Mouse (Mus musculus): ENCODE results near the gene Sorcs3.
A peak's percentile ranks its signal among the peaks of the same experiment; 100 is the strongest.

Sorcs3 gene

GRCm38 (mm10) chr19:48378006-48378540 is 172.2 kb downstream of the Sorcs3 start:
- no peak for DNase-seq (ENCODE audit: low spot score in 2 of 2)

- peak; percentile 29 to 36 for DNase-seq (ENCODE audit: low spot score in 2 of 2)
These were observed 185.7 kb downstream of the Sorcs3 start for GRCm38 (mm10) chr19:48391551-48391950.

GRCm38 (mm10) chr19:48404774-48405495 is 199.1 kb downstream of the Sorcs3 start:
- no peak for DNase-seq (ENCODE audit: low spot score in 2 of 2)

GRCm38 (mm10) chr19:48408221-48408620 is 202.4 kb downstream of the Sorcs3 start:
- DNase-seq (ENCODE audit: low spot score in 2 of 2) = no peak

GRCm38 (mm10) chr19:48411332-48411731 is 205.5 kb downstream of the Sorcs3 start:
- DNase-seq (ENCODE audit: low spot score in 2 of 2) = no peak

- DNase-seq (ENCODE audit: low spot score in 2 of 2) = peak in 1 of 2 experiments; percentile 23
These were observed 208.0 kb downstream of the Sorcs3 start for GRCm38 (mm10) chr19:48413836-48414235.

GRCm38 (mm10) chr19:48418356-48418755 is 212.5 kb downstream of the Sorcs3 start:
- no peak for DNase-seq (ENCODE audit: low spot score in 2 of 2)

GRCm38 (mm10) chr19:48429263-48429662 is 223.4 kb downstream of the Sorcs3 start:
- no peak for DNase-seq (ENCODE audit: low spot score in 2 of 2)

GRCm38 (mm10) chr19:48429755-48430154 is 223.9 kb downstream of the Sorcs3 start:
- DNase-seq (ENCODE audit: low spot score in 2 of 2) = no peak

- no peak for DNase-seq (ENCODE audit: low spot score in 2 of 2)
These were observed 224.5 kb downstream of the Sorcs3 start for GRCm38 (mm10) chr19:48430328-48430727.

GRCm38 (mm10) chr19:48438450-48438849 is 232.6 kb downstream of the Sorcs3 start:
- DNase-seq (ENCODE audit: low spot score in 2 of 2) = no peak

- no peak for DNase-seq (ENCODE audit: low spot score in 2 of 2)
These were observed 255.3 kb downstream of the Sorcs3 start for GRCm38 (mm10) chr19:48461141-48461540.

GRCm38 (mm10) chr19:48462426-48462825 is 256.6 kb downstream of the Sorcs3 start:
- DNase-seq (ENCODE audit: low spot score in 2 of 2) = no peak

- no peak for DNase-seq (ENCODE audit: low spot score in 2 of 2)
These were observed 257.7 kb downstream of the Sorcs3 start for GRCm38 (mm10) chr19:48463494-48463893.

- no peak for DNase-seq (ENCODE audit: low spot score in 2 of 2)
These were observed 261.6 kb downstream of the Sorcs3 start for GRCm38 (mm10) chr19:48467471-48467870.

- DNase-seq (ENCODE audit: low spot score in 2 of 2) = no peak
These were observed 264.1 kb downstream of the Sorcs3 start for GRCm38 (mm10) chr19:48469791-48470410.

GRCm38 (mm10) chr19:48471927-48472326 is 266.1 kb downstream of the Sorcs3 start:
- no peak for DNase-seq (ENCODE audit: low spot score in 2 of 2)

- no peak for DNase-seq (ENCODE audit: low spot score in 2 of 2)
These were observed 270.1 kb downstream of the Sorcs3 start for GRCm38 (mm10) chr19:48475784-48476410.

GRCm38 (mm10) chr19:48478864-48479263 is 273.0 kb downstream of the Sorcs3 start:
- DNase-seq (ENCODE audit: low spot score in 2 of 2) = no peak

GRCm38 (mm10) chr19:48482946-48483345 is 277.1 kb downstream of the Sorcs3 start:
- no peak for DNase-seq (ENCODE audit: low spot score in 2 of 2)

GRCm38 (mm10) chr19:48491111-48491510 is 285.3 kb downstream of the Sorcs3 start:
- no peak for DNase-seq (ENCODE audit: low spot score in 2 of 2)

- DNase-seq (ENCODE audit: low spot score in 2 of 2) = no peak
These were observed 298.2 kb downstream of the Sorcs3 start for GRCm38 (mm10) chr19:48503896-48504620.
